Mouse (Mus musculus): ENCODE results near the gene Rbms3. TPM values are rescaled to one million over a fixed set of nuclear protein-coding genes. Genes with fewer than 3 reads are reported as not detected.

Gene Rbms3
- total and polyA plus RNA-seq, 3 experiments: 8.1 to 12.5 (median 8.8) TPM

DNA sequence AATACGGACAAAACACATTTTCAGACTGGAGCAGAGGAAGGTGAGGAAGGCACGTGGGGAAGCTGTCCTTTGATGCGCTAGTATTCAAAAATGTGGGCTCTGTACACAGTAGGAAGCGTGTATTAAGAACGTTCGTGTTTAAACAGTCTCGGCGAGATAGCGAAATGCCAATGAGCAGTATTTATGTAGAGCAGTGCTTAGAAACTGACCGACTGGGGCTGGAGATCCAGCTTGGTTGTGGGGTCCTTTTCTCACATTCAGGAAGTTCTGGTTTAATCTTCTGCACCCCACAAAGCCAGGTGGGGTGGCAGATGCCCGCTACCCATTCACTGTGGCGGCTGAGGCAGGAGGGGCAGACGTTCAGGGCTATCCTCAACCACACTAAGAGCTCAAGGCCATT lies 153.0 kb downstream of the Rbms3 start:
- Histone ChIP-seq H3K79me2 (replicated peaks; ENCODE audit: control insufficient read depth, insufficient read depth, low read length) (no peaks in the 10 kb centered on the region), H3K27ac (no peak overlapping the region), H3K9ac (ENCODE audit: low read depth, low read length) (no peak overlapping the region), H3K27me3 (ENCODE audit: control insufficient read depth, insufficient read depth, low read length) (no peaks in the 10 kb centered on the region), H3K36me3 (ENCODE audit: control insufficient read depth, insufficient read depth, low read length) (no peaks in the 10 kb centered on the region), H3K4me1 (ENCODE audit: control insufficient read depth, insufficient read depth, low read length) (no peaks in the 10 kb centered on the region), H3K4me3 (no peak overlapping the region)
- intact Hi-C loops (cut with DNase I): no loop called here
- 89% methylated on average over 13 of the region's 13 CpGs for WGBS
- no peak for DNase-seq
- TF ChIP-seq EP300 (IDR thresholded peaks at IDR 0.05; ENCODE audit: insufficient read depth, low read depth, low read length): no peak
- no peak for TF ChIP-seq POLR2A (IDR thresholded peaks at IDR 0.05; ENCODE audit: insufficient read depth, low read depth, low read length)
- no peak for TF ChIP-seq CTCF (IDR thresholded peaks at IDR 0.05)

DNA sequence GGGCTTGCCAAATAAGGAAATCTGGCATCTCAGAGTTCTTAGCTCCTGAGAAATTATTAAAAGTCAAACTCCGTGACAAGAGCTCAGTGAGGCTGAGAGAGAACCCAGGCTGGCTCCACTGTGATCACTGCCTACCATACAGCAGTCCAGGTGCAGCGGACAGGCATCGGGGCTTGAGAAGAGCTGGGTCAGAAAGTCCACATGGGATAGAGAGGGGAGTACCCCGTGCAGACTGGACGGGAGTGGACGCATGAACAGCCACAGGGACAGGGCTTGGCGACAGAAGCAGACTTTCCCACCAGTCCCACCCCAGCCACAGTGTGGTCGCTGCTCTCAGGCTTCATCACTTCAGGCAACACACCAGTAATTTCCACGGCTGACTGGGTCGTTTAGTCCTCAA lies 176.9 kb downstream of the Rbms3 start:
- Histone ChIP-seq H3K4me3 (no peak overlapping the region), H3K9ac (ENCODE audit: low read depth, low read length) (no peak overlapping the region), H3K79me2 (replicated peaks; ENCODE audit: control insufficient read depth, insufficient read depth, low read length) (no peaks in the 10 kb centered on the region), H3K27ac (no peak overlapping the region), H3K36me3 (ENCODE audit: control insufficient read depth, insufficient read depth, low read length) (no peaks in the 10 kb centered on the region), H3K27me3 (ENCODE audit: control insufficient read depth, insufficient read depth, low read length) (no peaks in the 10 kb centered on the region), H3K4me1 (ENCODE audit: control insufficient read depth, insufficient read depth, low read length) (no peaks in the 10 kb centered on the region)
- TF ChIP-seq CTCF (IDR thresholded peaks at IDR 0.05): no peak
- TF ChIP-seq EP300 (IDR thresholded peaks at IDR 0.05; ENCODE audit: insufficient read depth, low read depth, low read length): no peak
- TF ChIP-seq POLR2A (IDR thresholded peaks at IDR 0.05; ENCODE audit: insufficient read depth, low read depth, low read length): no peak
- DNase-seq: no peak
- 72% methylated on average over 10 of the region's 10 CpGs for WGBS
- intact Hi-C loops (cut with DNase I): no loop called here

- H3K27me3 ChIP-seq (ENCODE audit: control insufficient read depth, insufficient read depth, low read length): no peaks in the 10 kb centered on the region
- WGBS: 58% methylated on average over 7 of the region's 7 CpGs
- H3K27ac ChIP-seq: no peak overlapping the region
- H3K36me3 ChIP-seq (ENCODE audit: control insufficient read depth, insufficient read depth, low read length): no peaks in the 10 kb centered on the region
- H3K4me1 ChIP-seq (ENCODE audit: control insufficient read depth, insufficient read depth, low read length): no peaks in the 10 kb centered on the region
- intact Hi-C loops (cut with DNase I): no loop called here
- no peak overlapping the region for H3K9ac ChIP-seq (ENCODE audit: low read depth, low read length)
- TF ChIP-seq EP300 (IDR thresholded peaks at IDR 0.05; ENCODE audit: insufficient read depth, low read depth, low read length) (no peak), CTCF (IDR thresholded peaks at IDR 0.05) (no peak), POLR2A (IDR thresholded peaks at IDR 0.05; ENCODE audit: insufficient read depth, low read depth, low read length) (no peak)
- H3K4me3 ChIP-seq: no peak overlapping the region
- no peak for DNase-seq
- H3K79me2 ChIP-seq (replicated peaks; ENCODE audit: control insufficient read depth, insufficient read depth, low read length): no peaks in the 10 kb centered on the region
These were observed 187.1 kb downstream of the Rbms3 start for GRCm38 (mm10) chr9:117442611-117443010.

GRCm38 (mm10) chr9:117435856-117436255 lies 193.9 kb downstream of the Rbms3 start:
- no peaks in the 10 kb centered on the region for H3K79me2 ChIP-seq (replicated peaks; ENCODE audit: control insufficient read depth, insufficient read depth, low read length)
- H3K4me1 ChIP-seq (ENCODE audit: control insufficient read depth, insufficient read depth, low read length): no peaks in the 10 kb centered on the region
- TF ChIP-seq CTCF (IDR thresholded peaks at IDR 0.05) (no peak), EP300 (IDR thresholded peaks at IDR 0.05; ENCODE audit: insufficient read depth, low read depth, low read length) (no peak), POLR2A (IDR thresholded peaks at IDR 0.05; ENCODE audit: insufficient read depth, low read depth, low read length) (no peak)
- no peaks in the 10 kb centered on the region for H3K36me3 ChIP-seq (ENCODE audit: control insufficient read depth, insufficient read depth, low read length)
- no peaks in the 10 kb centered on the region for H3K27me3 ChIP-seq (ENCODE audit: control insufficient read depth, insufficient read depth, low read length)
- no peak overlapping the region for H3K9ac ChIP-seq (ENCODE audit: low read depth, low read length)
- DNase-seq: no peak
- no peak overlapping the region for H3K4me3 ChIP-seq
- intact Hi-C loops (cut with DNase I): no loop called here
- H3K27ac ChIP-seq: no peak overlapping the region
- WGBS: 56% methylated on average over 2 of the region's 2 CpGs

GRCm38 (mm10) chr9:117430670-117431069 lies 199.0 kb downstream of the Rbms3 start:
- H3K9ac ChIP-seq (ENCODE audit: low read depth, low read length): no peak overlapping the region
- no peak overlapping the region for H3K4me3 ChIP-seq
- H3K36me3 ChIP-seq (ENCODE audit: control insufficient read depth, insufficient read depth, low read length): no peaks in the 10 kb centered on the region
- no peak for TF ChIP-seq POLR2A (IDR thresholded peaks at IDR 0.05; ENCODE audit: insufficient read depth, low read depth, low read length)
- no peak for TF ChIP-seq EP300 (IDR thresholded peaks at IDR 0.05; ENCODE audit: insufficient read depth, low read depth, low read length)
- peak; percentile 48 for TF ChIP-seq CTCF (IDR thresholded peaks at IDR 0.05)
- H3K4me1 ChIP-seq (ENCODE audit: control insufficient read depth, insufficient read depth, low read length): no peaks in the 10 kb centered on the region
- WGBS: 100% methylated on average over 2 of the region's 2 CpGs
- no peaks in the 10 kb centered on the region for H3K27me3 ChIP-seq (ENCODE audit: control insufficient read depth, insufficient read depth, low read length)
- intact Hi-C loops (cut with DNase I): no loop called here
- H3K79me2 ChIP-seq (replicated peaks; ENCODE audit: control insufficient read depth, insufficient read depth, low read length): no peaks in the 10 kb centered on the region
- no peak for DNase-seq
- H3K27ac ChIP-seq: no peak overlapping the region

GRCm38 (mm10) chr9:117429217-117430105 lies 200.3 kb downstream of the Rbms3 start:
- H3K79me2 ChIP-seq (replicated peaks; ENCODE audit: control insufficient read depth, insufficient read depth, low read length): no peaks in the 10 kb centered on the region
- TF ChIP-seq EP300 (IDR thresholded peaks at IDR 0.05; ENCODE audit: insufficient read depth, low read depth, low read length) (no peak), CTCF (IDR thresholded peaks at IDR 0.05) (no peak), POLR2A (IDR thresholded peaks at IDR 0.05; ENCODE audit: insufficient read depth, low read depth, low read length) (no peak)
- no peak for DNase-seq
- H3K27ac ChIP-seq: no peak overlapping the region
- intact Hi-C loops (cut with DNase I): no loop called here
- no peaks in the 10 kb centered on the region for H3K36me3 ChIP-seq (ENCODE audit: control insufficient read depth, insufficient read depth, low read length)
- no peak overlapping the region for H3K9ac ChIP-seq (ENCODE audit: low read depth, low read length)
- H3K4me3 ChIP-seq: no peak overlapping the region
- no peaks in the 10 kb centered on the region for H3K4me1 ChIP-seq (ENCODE audit: control insufficient read depth, insufficient read depth, low read length)
- H3K27me3 ChIP-seq (ENCODE audit: control insufficient read depth, insufficient read depth, low read length): no peaks in the 10 kb centered on the region
- 88% methylated on average over 7 of the region's 7 CpGs for WGBS
